Mouse (Mus musculus): ENCODE results near the gene Primpol. TPM values are rescaled to one million over a fixed set of nuclear protein-coding genes. Genes with fewer than 3 reads are reported as not detected.
A peak's percentile ranks its signal among the peaks of the same experiment; 100 is the strongest.

Gene Primpol
- polyA plus RNA-seq, 1 experiment from 2014 or later, result 10.0 TPM

DNA sequence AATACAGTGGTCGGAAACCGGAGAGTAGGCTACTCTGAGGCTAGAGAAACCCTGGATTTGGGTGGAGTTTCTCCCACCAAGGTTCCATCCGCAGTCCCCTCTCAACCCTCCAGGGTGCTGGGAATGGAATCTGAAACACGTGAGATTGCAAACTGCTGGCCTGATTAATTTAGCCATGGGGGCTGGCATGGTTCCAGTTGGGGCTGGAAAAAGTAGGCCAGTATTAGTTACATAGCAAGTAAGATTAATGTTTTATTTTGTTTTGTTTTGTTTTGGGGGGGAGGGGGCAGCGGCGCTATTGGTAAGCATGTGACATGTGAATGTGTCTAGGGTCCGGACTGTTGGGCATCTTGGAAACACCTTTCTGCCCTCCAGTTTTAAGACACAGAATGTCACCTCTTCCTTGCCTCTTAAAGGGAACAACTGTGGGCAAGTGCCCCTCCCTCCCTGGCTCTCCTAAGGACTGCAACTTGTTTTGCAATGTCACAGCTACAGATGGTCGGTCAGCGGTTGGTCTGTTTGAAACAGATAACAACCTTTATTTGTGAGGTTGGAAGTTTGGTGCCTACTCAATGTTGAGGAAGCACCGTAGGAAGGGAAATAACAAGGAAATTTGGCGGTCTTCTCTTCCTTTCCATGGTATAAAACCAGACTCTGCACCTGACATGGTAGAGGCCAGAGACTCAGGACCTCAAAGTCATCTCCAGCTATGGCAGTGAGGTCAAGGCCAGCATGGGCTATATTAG lies 70.4 kb downstream of the Primpol start:
- no peak overlapping the region for H3K4me2 ChIP-seq (ENCODE audit: low read depth, low read length)
- H3K9me3 ChIP-seq (ENCODE audit: control insufficient read depth, low read length), result no peaks in the 10 kb centered on the region
- DNase-seq (ENCODE audit: low spot score) (peak; percentile 32), ATAC-seq (ENCODE audit: low read depth) (no peak; the same call in 1 of the 2 replicates)
- no peaks in the 10 kb centered on the region for H3K36me3 ChIP-seq (ENCODE audit: control insufficient read depth, insufficient read depth, low read length)
- H3K27me3 ChIP-seq (replicated peaks; ENCODE audit: control insufficient read depth, insufficient read depth, low read length), result no peaks in the 10 kb centered on the region
- 72% methylated on average over 11 of the region's 11 CpGs for WGBS
- no peak overlapping the region for H3K27ac ChIP-seq (replicated peaks; ENCODE audit: low read depth, low read length)
- no peak overlapping the region for H3K9ac ChIP-seq (ENCODE audit: low read depth, low read length)
- H3K4me1 ChIP-seq (ENCODE audit: control insufficient read depth, insufficient read depth, low read length), result peaks cover 10% of the 10 kb centered on the region; the same call in 1 of the 2 replicates
- H3K4me3 ChIP-seq (ENCODE audit: low read depth, low read length), result no peak overlapping the region

- no peak overlapping the region for H3K27ac ChIP-seq (replicated peaks; ENCODE audit: low read depth, low read length)
- peaks cover 7% of the 10 kb centered on the region; the same call in 1 of the 2 replicates for H3K4me1 ChIP-seq (ENCODE audit: control insufficient read depth, insufficient read depth, low read length)
- 80% methylated on average over 5 of the region's 5 CpGs for WGBS
- no peaks in the 10 kb centered on the region for H3K9me3 ChIP-seq (ENCODE audit: control insufficient read depth, low read length)
- no peaks in the 10 kb centered on the region for H3K36me3 ChIP-seq (ENCODE audit: control insufficient read depth, insufficient read depth, low read length)
- no peak overlapping the region for H3K9ac ChIP-seq (ENCODE audit: low read depth, low read length)
- DNase-seq (ENCODE audit: low spot score) (no peak), ATAC-seq (ENCODE audit: low read depth) (no peak)
- H3K27me3 ChIP-seq (replicated peaks; ENCODE audit: control insufficient read depth, insufficient read depth, low read length), result no peaks in the 10 kb centered on the region
- H3K4me2 ChIP-seq (ENCODE audit: low read depth, low read length), result no peak overlapping the region
- no peak overlapping the region for H3K4me3 ChIP-seq (ENCODE audit: low read depth, low read length)
Observed at GRCm38 (mm10) chr8:46545854-46546253, 71.2 kb downstream of the Primpol start.

DNA sequence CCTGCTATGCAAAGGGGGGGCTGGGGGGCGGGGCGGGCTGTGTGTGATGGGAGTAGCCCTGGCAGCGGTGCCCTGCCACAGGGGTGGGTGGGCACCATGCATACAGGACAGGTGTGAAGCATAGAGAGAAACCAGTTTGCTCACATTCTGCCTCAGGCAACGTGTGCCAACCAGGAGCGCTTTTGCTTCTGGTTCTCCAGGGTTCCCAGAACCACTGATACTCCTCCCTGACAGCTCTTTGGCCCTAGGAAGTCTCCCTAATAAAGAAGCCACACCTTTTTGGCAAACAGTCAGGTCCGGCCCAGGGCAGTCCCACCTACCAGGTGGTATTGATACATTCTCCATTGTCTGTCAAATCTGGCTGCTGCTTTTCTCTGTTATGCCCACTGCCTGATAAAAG lies 73.3 kb downstream of the Primpol start:
- no peak overlapping the region for H3K27ac ChIP-seq (replicated peaks; ENCODE audit: low read depth, low read length)
- ATAC-seq (ENCODE audit: low read depth), result peak; percentile 73
- WGBS, result 44% methylated on average over 6 of the region's 6 CpGs

GRCm38 (mm10) chr8:46543191-46543590 lies 73.8 kb downstream of the Primpol start:
- 54% methylated on average over 7 of the region's 7 CpGs for WGBS
- no peak overlapping the region for H3K9ac ChIP-seq (ENCODE audit: low read depth, low read length)
- ATAC-seq (ENCODE audit: low read depth), result no peak

More for the DNA sequence above, 73.3 kb downstream of the Primpol start:
- no peak overlapping the region for H3K4me3 ChIP-seq (ENCODE audit: low read depth, low read length)
- no peaks in the 10 kb centered on the region for H3K27me3 ChIP-seq (replicated peaks; ENCODE audit: control insufficient read depth, insufficient read depth, low read length)
- no peak overlapping the region for H3K4me2 ChIP-seq (ENCODE audit: low read depth, low read length)
- H3K9ac ChIP-seq (ENCODE audit: low read depth, low read length), result no peak overlapping the region
- peak; percentile 73 for DNase-seq (ENCODE audit: low spot score)
- H3K4me1 ChIP-seq (ENCODE audit: control insufficient read depth, insufficient read depth, low read length), result peaks cover 17% of the 10 kb centered on the region
- no peaks in the 10 kb centered on the region for H3K9me3 ChIP-seq (ENCODE audit: control insufficient read depth, low read length)
- no peaks in the 10 kb centered on the region for H3K36me3 ChIP-seq (ENCODE audit: control insufficient read depth, insufficient read depth, low read length)

DNA sequence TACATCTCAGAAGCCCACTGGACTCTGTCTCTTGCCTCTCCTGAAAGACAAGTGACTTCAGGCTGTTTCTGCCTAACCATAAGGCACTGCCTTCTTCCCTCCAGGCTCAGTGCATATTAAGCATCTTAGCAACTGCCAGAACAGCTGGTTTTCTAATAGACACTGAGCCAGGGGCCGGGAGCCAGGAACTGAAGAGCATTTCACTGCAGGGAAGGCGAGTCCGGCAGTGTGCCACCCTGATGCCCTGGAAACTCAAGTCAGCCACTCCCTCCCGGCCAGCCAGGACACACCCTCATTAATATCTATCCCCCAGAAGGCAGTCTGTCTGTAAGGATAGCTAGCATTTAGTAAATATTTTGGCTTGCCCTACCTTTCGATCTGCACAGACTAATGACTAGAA lies 77.3 kb downstream of the Primpol start:
- ATAC-seq (ENCODE audit: low read depth) (peak; percentile 34; the same call in 1 of the 2 replicates), DNase-seq (ENCODE audit: low spot score) (peak; percentile 78)
- H3K4me3 ChIP-seq (ENCODE audit: low read depth, low read length), result no peak overlapping the region
- H3K36me3 ChIP-seq (ENCODE audit: control insufficient read depth, insufficient read depth, low read length), result peaks cover 6% of the 10 kb centered on the region; the same call in 1 of the 2 replicates
- no peaks in the 10 kb centered on the region for H3K9me3 ChIP-seq (ENCODE audit: control insufficient read depth, low read length)
- 36% methylated on average over 5 of the region's 5 CpGs for WGBS
- H3K27me3 ChIP-seq (replicated peaks; ENCODE audit: control insufficient read depth, insufficient read depth, low read length), result no peaks in the 10 kb centered on the region
- H3K4me2 ChIP-seq (ENCODE audit: low read depth, low read length), result 0 out of 2 replicates have a peak overlapping the region, but pooled peaks have one; percentile 15
- H3K9ac ChIP-seq (ENCODE audit: low read depth, low read length), result 0 out of 2 replicates have a peak overlapping the region, but pooled peaks have one; percentile 30
- no peak overlapping the region for H3K27ac ChIP-seq (replicated peaks; ENCODE audit: low read depth, low read length)
- H3K4me1 ChIP-seq (ENCODE audit: control insufficient read depth, insufficient read depth, low read length), result peaks cover 17% of the 10 kb centered on the region

More at GRCm38 (mm10) chr8:46543191-46543590, 73.8 kb downstream of the Primpol start:
- Histone ChIP-seq H3K4me2 (ENCODE audit: low read depth, low read length) (no peak overlapping the region), H3K4me3 (ENCODE audit: low read depth, low read length) (no peak overlapping the region), H3K36me3 (ENCODE audit: control insufficient read depth, insufficient read depth, low read length) (no peaks in the 10 kb centered on the region), H3K4me1 (ENCODE audit: control insufficient read depth, insufficient read depth, low read length) (peaks cover 17% of the 10 kb centered on the region), H3K27ac (replicated peaks; ENCODE audit: low read depth, low read length) (no peak overlapping the region), H3K9me3 (ENCODE audit: control insufficient read depth, low read length) (no peaks in the 10 kb centered on the region), H3K27me3 (replicated peaks; ENCODE audit: control insufficient read depth, insufficient read depth, low read length) (no peaks in the 10 kb centered on the region)
- peak; percentile 43 for DNase-seq (ENCODE audit: low spot score)

DNA sequence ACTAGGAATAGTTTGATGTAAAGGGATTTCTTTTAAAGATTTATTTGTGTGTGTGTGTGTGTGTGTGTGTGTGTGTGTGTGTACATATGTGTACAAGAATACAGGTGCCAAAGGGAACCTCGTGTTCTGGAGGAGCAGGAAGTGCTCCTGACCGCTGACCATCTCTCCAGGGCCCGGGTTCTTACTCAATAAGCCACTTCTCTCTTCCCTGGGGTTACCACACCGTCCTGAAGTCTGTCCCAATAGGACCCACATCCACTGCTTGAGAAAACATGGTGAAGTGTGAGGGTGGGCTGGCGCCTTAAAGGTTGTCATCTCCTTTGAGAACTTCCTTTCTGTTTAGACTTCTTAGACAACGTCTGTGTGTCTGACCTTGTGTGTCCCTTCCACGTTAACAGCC lies 83.1 kb downstream of the Primpol start:
- 84% methylated on average over 7 of the region's 7 CpGs for WGBS
- H3K4me2 ChIP-seq (ENCODE audit: low read depth, low read length), result no peak overlapping the region
- H3K4me3 ChIP-seq (ENCODE audit: low read depth, low read length), result no peak overlapping the region
- no peaks in the 10 kb centered on the region for H3K27me3 ChIP-seq (replicated peaks; ENCODE audit: control insufficient read depth, insufficient read depth, low read length)
- DNase-seq (ENCODE audit: low spot score) (no peak), ATAC-seq (ENCODE audit: low read depth) (no peak)
- no peak overlapping the region for H3K9ac ChIP-seq (ENCODE audit: low read depth, low read length)
- H3K27ac ChIP-seq (replicated peaks; ENCODE audit: low read depth, low read length), result no peak overlapping the region
- H3K36me3 ChIP-seq (ENCODE audit: control insufficient read depth, insufficient read depth, low read length), result peaks cover 35% of the 10 kb centered on the region
- no peaks in the 10 kb centered on the region for H3K9me3 ChIP-seq (ENCODE audit: control insufficient read depth, low read length)
- no peaks in the 10 kb centered on the region for H3K4me1 ChIP-seq (ENCODE audit: control insufficient read depth, insufficient read depth, low read length)

DNA sequence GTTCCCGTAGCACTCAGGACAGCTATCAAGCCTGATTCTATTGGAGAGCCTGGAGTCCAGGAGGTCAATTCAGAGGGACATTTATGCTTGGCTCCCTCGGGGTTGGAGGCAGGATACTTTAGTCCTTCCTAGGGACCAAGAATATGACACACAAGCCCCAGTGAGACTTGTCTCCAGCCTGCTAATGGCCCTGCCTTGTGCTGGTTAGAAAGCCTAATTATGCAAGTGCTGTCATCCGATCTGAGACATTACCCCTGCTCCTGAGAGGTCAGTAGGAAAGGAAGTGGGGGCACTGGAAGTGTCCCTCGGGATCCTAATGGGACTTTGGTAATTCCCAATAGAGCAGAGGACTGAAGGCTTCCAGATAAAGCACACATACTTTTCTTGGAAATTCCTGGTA lies 86.5 kb downstream of the Primpol start:
- H3K9me3 ChIP-seq (ENCODE audit: control insufficient read depth, low read length), result no peaks in the 10 kb centered on the region
- no peaks in the 10 kb centered on the region for H3K27me3 ChIP-seq (replicated peaks; ENCODE audit: control insufficient read depth, insufficient read depth, low read length)
- WGBS, result 28% methylated on average over 4 of the region's 4 CpGs
- peaks cover 36% of the 10 kb centered on the region for H3K36me3 ChIP-seq (ENCODE audit: control insufficient read depth, insufficient read depth, low read length)
- H3K4me2 ChIP-seq (ENCODE audit: low read depth, low read length), result no peak overlapping the region
- ATAC-seq (ENCODE audit: low read depth), result no peak
- H3K9ac ChIP-seq (ENCODE audit: low read depth, low read length), result no peak overlapping the region
- 0 out of 2 replicates have a peak, but pooled peaks cover 5% of the 10 kb centered on the region for H3K4me1 ChIP-seq (ENCODE audit: control insufficient read depth, insufficient read depth, low read length)
- DNase-seq (ENCODE audit: low spot score), result no peak
- H3K4me3 ChIP-seq (ENCODE audit: low read depth, low read length), result no peak overlapping the region
- no peak overlapping the region for H3K27ac ChIP-seq (replicated peaks; ENCODE audit: low read depth, low read length)

GRCm38 (mm10) chr8:46529508-46529907 lies 87.5 kb downstream of the Primpol start:
- Histone ChIP-seq H3K36me3 (ENCODE audit: control insufficient read depth, insufficient read depth, low read length) (peaks cover 33% of the 10 kb centered on the region), H3K27ac (replicated peaks; ENCODE audit: low read depth, low read length) (no peak overlapping the region), H3K4me1 (ENCODE audit: control insufficient read depth, insufficient read depth, low read length) (0 out of 2 replicates have a peak, but pooled peaks cover 5% of the 10 kb centered on the region), H3K27me3 (replicated peaks; ENCODE audit: control insufficient read depth, insufficient read depth, low read length) (no peaks in the 10 kb centered on the region), H3K9me3 (ENCODE audit: control insufficient read depth, low read length) (no peaks in the 10 kb centered on the region), H3K9ac (ENCODE audit: low read depth, low read length) (no peak overlapping the region), H3K4me3 (ENCODE audit: low read depth, low read length) (no peak overlapping the region), H3K4me2 (ENCODE audit: low read depth, low read length) (no peak overlapping the region)
- ATAC-seq (ENCODE audit: low read depth), result no peak
- DNase-seq (ENCODE audit: low spot score), result no peak
- WGBS, result 73% methylated on average over 4 of the region's 4 CpGs

Data from embryonic facial prominence, embryonic 14.5 days (tissue).